Mouse (Mus musculus) effector memory CD4-positive, alpha-beta T cell, adult 7 months (primary cell): ENCODE results near the gene Ppp1r1a. TPM values are rescaled to one million over a fixed set of nuclear protein-coding genes. Genes with fewer than 3 reads are reported as not detected.

Experiments used
- polyA plus RNA-seq: library from polyadenylated mRNA; unstranded; fragments of 100-300 nt; shearing (Covaris generic); gene quantifications from one replicate; pipeline ENCODE4 v1.2.1, GENCODE M21; 2017

The Ppp1r1a gene
- polyA plus RNA-seq: not detected

DNA sequence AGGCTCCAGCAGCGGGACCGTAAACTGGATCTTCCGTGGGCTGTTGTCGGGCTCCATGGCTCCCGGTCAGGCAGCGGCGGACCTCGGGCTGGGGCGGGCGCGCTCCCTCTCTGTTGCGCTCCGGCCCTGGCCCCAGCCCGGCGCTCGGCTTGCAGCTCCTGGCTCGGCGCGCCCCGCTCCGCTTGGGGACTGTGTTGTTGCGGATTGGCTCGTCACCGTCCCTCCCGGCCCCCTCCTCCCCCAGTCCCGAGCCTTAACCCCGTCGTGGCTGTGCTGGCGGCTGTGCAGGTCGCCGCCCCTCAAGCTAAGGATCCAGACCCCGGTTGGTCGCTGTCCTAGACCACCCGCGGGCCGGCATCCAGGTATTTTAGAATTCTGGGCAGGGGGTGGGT lies at the start of gene Ppp1r1a:
Gene Ppp1r1a, minus strand, starts transcription at position 182 of the 392 bp plus-strand sequence.

DNA sequence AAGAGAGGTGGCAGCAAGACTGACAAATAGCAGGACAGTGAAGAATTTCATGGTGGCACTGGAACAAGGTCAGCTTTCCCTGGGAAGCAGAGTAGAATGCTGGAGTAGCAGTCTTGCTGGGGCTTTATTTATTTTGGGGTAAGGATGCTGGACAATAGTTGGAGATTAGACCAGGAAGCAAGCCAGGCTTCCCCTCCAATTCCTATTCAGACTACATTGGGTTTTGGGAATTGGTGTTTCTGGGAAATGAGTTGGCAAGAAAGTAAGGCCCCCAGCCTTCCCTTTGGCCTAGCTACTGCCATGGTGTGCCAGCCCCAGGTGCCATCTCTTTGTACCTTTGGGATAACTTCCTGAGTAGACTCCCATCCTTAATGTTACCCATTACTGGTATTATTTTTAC lies 27.2 kb upstream of the Ppp1r1a start, which contains the start of gene Glycam1:
Gene Glycam1, minus strand, starts transcription at position 101 of the 400 bp plus-strand sequence.

DNA sequence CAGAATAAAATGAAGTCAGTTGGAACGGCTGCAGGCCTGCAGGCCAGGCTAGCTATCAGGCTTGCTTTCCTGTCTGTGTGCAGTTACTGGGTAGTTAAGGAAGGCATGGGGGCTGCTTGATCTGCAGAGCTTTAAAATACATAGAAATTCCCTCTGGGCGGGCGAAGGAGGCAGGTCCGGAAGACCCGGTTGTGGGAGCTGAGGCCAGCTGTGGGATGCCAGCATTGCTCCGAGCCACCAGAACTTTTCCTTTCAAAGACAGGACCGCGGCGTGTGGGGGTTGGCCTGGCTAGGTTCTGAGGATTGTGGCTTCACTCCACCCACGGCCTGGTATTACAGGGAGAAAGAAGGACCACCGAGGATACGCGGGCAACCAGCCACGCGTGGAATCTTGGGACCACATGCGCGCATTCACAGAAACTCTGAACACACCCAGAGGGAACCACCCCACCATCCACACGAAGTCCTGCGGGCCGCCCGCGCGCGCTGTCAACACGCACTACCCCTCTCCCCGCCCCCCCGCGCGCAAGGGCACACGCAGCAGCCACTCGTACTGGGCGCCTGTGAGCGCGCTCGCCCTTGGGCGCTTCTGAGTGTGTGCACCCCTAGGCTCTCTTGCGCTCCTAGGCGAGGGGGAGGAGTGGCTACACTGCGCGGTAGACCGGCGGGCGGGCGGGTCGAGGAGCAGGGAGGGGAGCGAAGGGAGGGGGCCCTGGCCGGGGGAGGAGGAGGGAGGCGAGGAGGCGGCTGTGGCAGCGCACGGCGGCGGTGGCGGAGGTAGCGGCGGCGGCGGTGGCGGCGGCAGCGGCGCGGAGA lies 35.2 kb downstream of the Ppp1r1a start, which contains the start of gene Pde1b:
Gene Pde1b, plus strand, starts transcription at position 600 of the 816 bp plus-strand sequence.

Other genes starting within 250 kb of the Ppp1r1a start
- not detected for gene Gpr84, start 227.4 kb downstream of the Ppp1r1a start, polyA plus RNA-seq
- not detected for gene Zfp385a, start 197.9 kb downstream of the Ppp1r1a start, polyA plus RNA-seq
- not detected for gene Itga5, start 171.2 kb downstream of the Ppp1r1a start, polyA plus RNA-seq
- gene Gtsf1, start 107.5 kb downstream of the Ppp1r1a start, polyA plus RNA-seq: not detected
- not detected for gene Gtsf2, start 89.5 kb downstream of the Ppp1r1a start, polyA plus RNA-seq
- 95.8 TPM for gene Nckap1l, start 84.2 kb downstream of the Ppp1r1a start, polyA plus RNA-seq
- gene Pde1b, start 35.0 kb downstream of the Ppp1r1a start, polyA plus RNA-seq: 3.5 TPM
- gene Glycam1, start 27.1 kb upstream of the Ppp1r1a start, polyA plus RNA-seq: not detected
- gene Mucl1, start 217.5 kb upstream of the Ppp1r1a start, polyA plus RNA-seq: not detected